Mouse (Mus musculus) hindbrain, embryonic 14.5 days (tissue): ENCODE results near the gene Srrt. TPM values are rescaled to one million over a fixed set of nuclear protein-coding genes. Genes with fewer than 3 reads are reported as not detected.

ENCODE experiments used
- ATAC-seq: fragments of 200-750 bp; cut with Nextera tagmentation; 2 replicates; pipeline ENCODE4 v1.8.0; 2017; ENCODE audit warnings: moderate number of reproducible peaks, mild to moderate bottlenecking, moderate TSS enrichment, moderate library complexity; ENCODE audit not compliant: low FRiP score
- DNase-seq: peaks from one replicate; pipeline ENCODE4 v3.0.0-alpha.2; 2015; ENCODE audit warnings: low spot score
- H3K27ac ChIP-seq: fragments of 300-500 bp; sonication (generic); 2 replicates; pipeline ENCODE4 v1.5.1; 2014; ENCODE audit warnings: mild to moderate bottlenecking, moderate library complexity
- H3K27me3 ChIP-seq: fragments of 300-500 bp; sonication (generic); 2 replicates; pipeline ENCODE4 v1.6.1; 2014; ENCODE audit warnings: mild to moderate bottlenecking, low read length, mixed read lengths; ENCODE audit not compliant: control insufficient read depth, insufficient read depth
- H3K36me3 ChIP-seq: fragments of 300-500 bp; sonication (generic); replicated peaks from 2 replicates; pipeline ENCODE4 v1.6.1; 2014; ENCODE audit not compliant: control insufficient read depth, insufficient read depth
- H3K4me1 ChIP-seq: fragments of 300-500 bp; sonication (generic); replicated peaks from 2 replicates; pipeline ENCODE4 v1.6.1; 2014; ENCODE audit warnings: antibody characterized with exemption, low read length, mixed read lengths; ENCODE audit not compliant: control insufficient read depth, insufficient read depth
- H3K4me2 ChIP-seq: fragments of 300-500 bp; sonication (generic); replicated peaks from 2 replicates; pipeline ENCODE4 v1.6.1; 2014; ENCODE audit warnings: mild to moderate bottlenecking, moderate library complexity
- H3K4me3 ChIP-seq: fragments of 300-500 bp; sonication (generic); replicated peaks from 2 replicates; pipeline ENCODE4 v1.5.1; 2014; ENCODE audit warnings: mild to moderate bottlenecking, low read length
- H3K9ac ChIP-seq: fragments of 300-500 bp; sonication (generic); 2 replicates; pipeline ENCODE4 v1.6.1; 2014
- H3K9me3 ChIP-seq: fragments of 300-500 bp; sonication (generic); 2 replicates; pipeline ENCODE4 v1.6.1; 2016; ENCODE audit warnings: low read length; ENCODE audit not compliant: control insufficient read depth
- WGBS: fragments of 180-500 bp; shearing (Covaris S2); extraction: QIAGEN DNeasy Blood & Tissue Kit; methylation state at CpG from one replicate; pipeline ENCODE4 v1.1.7; 2014; 5-methylcytosine and 5-hydroxymethylcytosine counted together
- microRNA-seq: library from miRNA; unstranded; fragments of <30 nt; microRNA quantifications from one replicate; pipeline ENCODE4, GENCODE M21; 2016
- polyA plus RNA-seq: library from polyadenylated mRNA; unstranded; fragments of >200 nt; fragmentation: Nextera tagmentation; extraction: Ambion mirVana; gene quantifications from 2 replicates; pipeline ENCODE4 v1.2.1, GENCODE M21; 2014

The Srrt gene
- polyA plus RNA-seq, 1 experiment from 2014 or later: 75.0 TPM

DNA sequence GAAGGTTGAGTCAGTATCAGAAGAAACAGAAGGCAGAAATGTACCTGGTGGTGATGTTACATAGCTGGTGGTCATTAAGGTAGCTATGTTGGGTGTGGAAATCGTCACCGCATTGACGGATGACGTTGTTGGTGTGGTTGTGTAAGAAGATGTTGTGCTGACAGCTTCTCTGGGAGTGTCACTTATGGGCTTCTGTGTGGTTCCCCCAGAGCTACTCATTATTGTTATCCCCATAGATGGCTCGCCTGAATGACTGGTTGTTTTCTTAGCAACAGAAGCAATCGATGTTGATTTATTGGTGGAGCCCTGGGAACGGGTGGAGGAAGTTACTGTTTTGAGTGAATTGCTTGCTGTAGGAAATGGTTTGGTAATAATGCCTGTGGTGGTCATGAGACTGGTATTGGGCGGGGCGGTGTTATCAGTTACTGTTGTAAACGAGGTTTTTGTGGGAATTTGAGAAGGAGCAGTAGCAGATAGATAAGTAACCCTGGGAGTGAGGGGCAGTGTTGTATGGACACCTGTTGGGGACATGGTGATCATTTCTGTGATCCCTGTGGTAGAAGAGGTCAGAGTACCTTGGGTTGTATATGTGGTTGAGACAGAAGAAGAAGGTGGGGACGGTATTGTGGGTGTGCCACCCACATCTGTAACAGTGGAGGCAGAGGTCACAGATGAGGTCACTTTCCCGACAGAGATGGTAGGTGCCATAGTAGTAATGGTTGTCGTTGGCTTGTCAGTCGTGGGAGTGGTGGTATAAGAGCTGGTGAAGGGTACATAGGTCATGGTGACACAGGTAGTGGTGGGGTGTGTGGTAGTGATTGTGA lies 43.4 kb downstream of the Srrt start:
- Histone ChIP-seq H3K4me3 (no peak overlapping the region), H3K9me3 (no peaks in the 10 kb centered on the region), H3K27ac (no peak overlapping the region), H3K4me1 (peaks cover 6% of the 10 kb centered on the region; the same call in 1 of the 2 replicates), H3K9ac (no peak overlapping the region), H3K27me3 (no peaks in the 10 kb centered on the region), H3K4me2 (no peak overlapping the region), H3K36me3 (no peaks in the 10 kb centered on the region)
- DNase-seq (no peak), ATAC-seq (no peak)
- WGBS: 89% methylated on average over 14 of the region's 14 CpGs

Small RNA genes lying within 50 kb of the gene (microRNA-seq; reads per million reads assigned to microRNA genes)
- gene Mir7036: 0.65 reads per million
- not detected for gene Mir8116

Other genes starting within 250 kb of the Srrt start
- 0.25 TPM in 2 replicates for gene Serpine1, start 235.4 kb downstream of the Srrt start, polyA plus RNA-seq
- gene Trim56, start 191.5 kb downstream of the Srrt start, polyA plus RNA-seq: 3.3 and 3.9 TPM in 2 replicates
- gene Muc3, start 158.4 kb downstream of the Srrt start, polyA plus RNA-seq: not detected in 2 replicates
- 0.09 and 0.43 TPM in 2 replicates for gene Muc3a, start 95.3 kb downstream of the Srrt start, polyA plus RNA-seq
- 56.7 and 68.4 TPM in 2 replicates for gene Ache, start 20.2 kb downstream of the Srrt start, polyA plus RNA-seq
- 22.3 and 22.6 TPM in 2 replicates for gene Ufsp1, start 13.0 kb downstream of the Srrt start, polyA plus RNA-seq
- 11.1 and 12.2 TPM in 2 replicates for gene Trip6, start 6.7 kb upstream of the Srrt start, polyA plus RNA-seq
- 14.9 and 17.6 TPM in 2 replicates for gene Slc12a9, start 25.9 kb upstream of the Srrt start, polyA plus RNA-seq
- gene Ephb4, start 42.4 kb upstream of the Srrt start, polyA plus RNA-seq: 8.7 and 9.0 TPM in 2 replicates
- gene Zan, start 169.4 kb upstream of the Srrt start, polyA plus RNA-seq: 0.14 and 0.17 TPM in 2 replicates
- 78.4 and 87.3 TPM in 2 replicates for gene Pop7, start 194.8 kb upstream of the Srrt start, polyA plus RNA-seq
- gene Gigyf1, start 210.9 kb upstream of the Srrt start, polyA plus RNA-seq: 14.2 and 16.0 TPM in 2 replicates
- not detected in 2 replicates for gene Epo, start 225.6 kb upstream of the Srrt start, polyA plus RNA-seq
- gene Gnb2, start 225.8 kb upstream of the Srrt start, polyA plus RNA-seq: 593 and 621 TPM in 2 replicates
- gene Actl6b, start 245.8 kb upstream of the Srrt start, polyA plus RNA-seq: 195 and 204 TPM in 2 replicates